Mouse (Mus musculus): ENCODE data around the gene Itgb2l. TPM values are rescaled to one million over a fixed set of nuclear protein-coding genes. Genes with fewer than 3 reads are reported as not detected.

The Itgb2l gene
- 0.06 TPM in 1 of 2 replicates, not detected in the other for polyA plus RNA-seq (2012; rRNA removed; ENCODE audit: low replicate concordance)

GRCm38 (mm10) chr16:96443468-96443867, at the start of gene Itgb2l:
Gene Itgb2l, minus strand, starts transcription at chr16:96443619.

DNA sequence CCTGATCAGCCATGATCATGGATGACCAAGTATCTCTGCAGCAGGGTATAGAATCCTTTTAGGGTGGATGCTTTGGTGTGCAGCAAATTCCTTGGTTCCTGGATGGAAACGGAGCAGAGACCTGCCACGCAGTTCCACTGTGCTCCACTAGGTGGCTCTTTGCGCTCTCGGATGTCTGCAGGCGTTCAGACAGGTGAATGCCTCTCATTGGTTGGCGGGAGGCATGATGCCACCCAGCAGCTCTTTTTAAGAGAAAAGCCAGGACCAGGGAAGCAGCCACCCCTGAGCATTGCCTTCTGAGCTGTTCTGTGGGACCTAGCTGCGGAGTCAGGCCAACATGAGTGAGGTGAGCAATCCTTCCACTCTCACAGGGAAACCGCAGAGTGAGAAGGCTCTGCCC, 24.0 kb upstream of the Itgb2l start, which contains the start of gene Pcp4:
TSS of gene Pcp4 (plus strand) at position 162 of the 400 bp plus-strand sequence.

Other genes with a start within 250 kb of the Itgb2l start
- gene Sh3bgr, start 243.2 kb downstream of the Itgb2l start, polyA plus RNA-seq (2012; rRNA removed; ENCODE audit: low replicate concordance) = 3.6 and 45.7 TPM in 2 replicates
- 0.09 TPM in 1 of 2 replicates, not detected in the other for gene B3galt5, start 207.8 kb downstream of the Itgb2l start, polyA plus RNA-seq (2012; rRNA removed; ENCODE audit: low replicate concordance)
- gene Pcp4, start 24.0 kb upstream of the Itgb2l start, polyA plus RNA-seq (2012; rRNA removed; ENCODE audit: low replicate concordance) = 1.5 and 84.0 TPM in 2 replicates

Measured in subcutaneous adipose tissue, adult 2 months (tissue).